Mouse (Mus musculus) layer of hippocampus, postnatal 10 days (tissue): ENCODE measurements around the gene Cmss1. TPM values are rescaled to one million over a fixed set of nuclear protein-coding genes. Genes with fewer than 3 reads are reported as not detected.

Experiments
- DNase-seq, 2 experiments: peaks; one replicate each; pipeline ENCODE4 v3.0.0; 2021; ENCODE audit warnings: low spot score in 2 of 2
- total RNA-seq, 2 experiments: library from RNA; stranded (reverse); gene quantifications; 2 replicates each; pipeline ENCODE4 v1.2.3; 2021

Cmss1 gene
- total RNA-seq, 2 experiments from 2014 or later = 12.9 to 19.6 TPM

GRCm38 (mm10) chr16:57353166-57353721 is 253.4 kb downstream of the Cmss1 start:
- no peak for DNase-seq

GRCm38 (mm10) chr16:57352751-57353150 is 253.9 kb downstream of the Cmss1 start, which contains the start of gene Filip1l:
Filip1l (plus strand) TSS chr16:57353093.
- no peak for DNase-seq

GRCm38 (mm10) chr16:57349689-57350088 is 257.0 kb downstream of the Cmss1 start:
- no peak for DNase-seq

- no peak for DNase-seq
Measured at GRCm38 (mm10) chr16:57349039-57349438, 257.6 kb downstream of the Cmss1 start.

- DNase-seq = no peak
Measured at GRCm38 (mm10) chr16:57346258-57346657, 260.4 kb downstream of the Cmss1 start.

- no peak for DNase-seq
Measured at GRCm38 (mm10) chr16:57340613-57340898, 266.1 kb downstream of the Cmss1 start.

- DNase-seq = no peak
Measured at GRCm38 (mm10) chr16:57339765-57340612, 266.7 kb downstream of the Cmss1 start.

GRCm38 (mm10) chr16:57336770-57337423 is 269.8 kb downstream of the Cmss1 start:
- no peak for DNase-seq

GRCm38 (mm10) chr16:57332301-57332700 is 274.4 kb downstream of the Cmss1 start:
- no peak for DNase-seq

GRCm38 (mm10) chr16:57330111-57330510 is 276.6 kb downstream of the Cmss1 start:
- no peak for DNase-seq

- no peak for DNase-seq
Measured at GRCm38 (mm10) chr16:57329028-57329427, 277.6 kb downstream of the Cmss1 start.

GRCm38 (mm10) chr16:57326996-57327395 is 279.7 kb downstream of the Cmss1 start:
- DNase-seq = no peak

GRCm38 (mm10) chr16:57319284-57320124 is 287.2 kb downstream of the Cmss1 start:
- DNase-seq = no peak

- DNase-seq = no peak
Measured at GRCm38 (mm10) chr16:57318637-57319125, 288.0 kb downstream of the Cmss1 start.

- DNase-seq = no peak
Measured at GRCm38 (mm10) chr16:57317882-57318636, 288.6 kb downstream of the Cmss1 start.

GRCm38 (mm10) chr16:57317127-57317526 is 289.5 kb downstream of the Cmss1 start:
- DNase-seq = no peak

- DNase-seq = no peak
Measured at GRCm38 (mm10) chr16:57315026-57315425, 291.6 kb downstream of the Cmss1 start.

GRCm38 (mm10) chr16:57314236-57314635 is 292.4 kb downstream of the Cmss1 start:
- DNase-seq = no peak

- no peak for DNase-seq
Measured at GRCm38 (mm10) chr16:57313487-57313886, 293.2 kb downstream of the Cmss1 start.

GRCm38 (mm10) chr16:57312130-57312529 is 294.5 kb downstream of the Cmss1 start:
- DNase-seq = no peak
